Mouse (Mus musculus) neural tube, embryonic 12.5 days (tissue): ENCODE results near the gene Dok1. TPM values are rescaled to one million over a fixed set of nuclear protein-coding genes. Genes with fewer than 3 reads are reported as not detected.

Source experiments
- ATAC-seq: fragments of 200-750 bp; cut with Nextera tagmentation; 2 replicates; pipeline ENCODE4 v1.8.0; 2017; ENCODE audit warnings: low read depth, mild to moderate bottlenecking, moderate TSS enrichment, moderate library complexity; ENCODE audit not compliant: low FRiP score
- H3K27ac ChIP-seq: fragments of 300-500 bp; sonication (generic); 2 replicates; pipeline ENCODE4 v1.5.1; 2016
- H3K27me3 ChIP-seq: fragments of 300-500 bp; sonication (generic); replicated peaks from 2 replicates; pipeline ENCODE4 v1.6.1; 2016; ENCODE audit warnings: mild to moderate bottlenecking
- H3K36me3 ChIP-seq: fragments of 300-500 bp; sonication (generic); 2 replicates; pipeline ENCODE4 v1.6.1; 2016; ENCODE audit warnings: mild to moderate bottlenecking
- H3K4me1 ChIP-seq: fragments of 300-500 bp; sonication (generic); 2 replicates; pipeline ENCODE4 v1.6.1; 2016
- H3K4me2 ChIP-seq: fragments of 300-500 bp; sonication (generic); replicated peaks from 2 replicates; pipeline ENCODE4 v1.6.1; 2016; ENCODE audit warnings: mild to moderate bottlenecking
- H3K4me3 ChIP-seq: fragments of 300-500 bp; sonication (generic); 2 replicates; pipeline ENCODE4 v1.5.1; 2016
- H3K9ac ChIP-seq: fragments of 300-500 bp; sonication (generic); 2 replicates; pipeline ENCODE4 v1.6.1; 2016; ENCODE audit warnings: mild to moderate bottlenecking
- H3K9me3 ChIP-seq: fragments of 300-500 bp; sonication (generic); 2 replicates; pipeline ENCODE4 v1.6.1; 2016; ENCODE audit warnings: mild to moderate bottlenecking
- WGBS: fragments of 180-500 bp; shearing (Covaris S2); methylation state at CpG from one replicate; pipeline ENCODE4 v1.1.7; 2016; 5-methylcytosine and 5-hydroxymethylcytosine counted together
- polyA plus RNA-seq: library from polyadenylated mRNA; unstranded; fragments of >200 nt; fragmentation: Nextera tagmentation; extraction: Ambion mirVana; gene quantifications from 2 replicates; pipeline ENCODE4 v1.2.1, GENCODE M21; 2016

Dok1 gene
- polyA plus RNA-seq = 5.8 and 6.5 TPM in 2 replicates

DNA sequence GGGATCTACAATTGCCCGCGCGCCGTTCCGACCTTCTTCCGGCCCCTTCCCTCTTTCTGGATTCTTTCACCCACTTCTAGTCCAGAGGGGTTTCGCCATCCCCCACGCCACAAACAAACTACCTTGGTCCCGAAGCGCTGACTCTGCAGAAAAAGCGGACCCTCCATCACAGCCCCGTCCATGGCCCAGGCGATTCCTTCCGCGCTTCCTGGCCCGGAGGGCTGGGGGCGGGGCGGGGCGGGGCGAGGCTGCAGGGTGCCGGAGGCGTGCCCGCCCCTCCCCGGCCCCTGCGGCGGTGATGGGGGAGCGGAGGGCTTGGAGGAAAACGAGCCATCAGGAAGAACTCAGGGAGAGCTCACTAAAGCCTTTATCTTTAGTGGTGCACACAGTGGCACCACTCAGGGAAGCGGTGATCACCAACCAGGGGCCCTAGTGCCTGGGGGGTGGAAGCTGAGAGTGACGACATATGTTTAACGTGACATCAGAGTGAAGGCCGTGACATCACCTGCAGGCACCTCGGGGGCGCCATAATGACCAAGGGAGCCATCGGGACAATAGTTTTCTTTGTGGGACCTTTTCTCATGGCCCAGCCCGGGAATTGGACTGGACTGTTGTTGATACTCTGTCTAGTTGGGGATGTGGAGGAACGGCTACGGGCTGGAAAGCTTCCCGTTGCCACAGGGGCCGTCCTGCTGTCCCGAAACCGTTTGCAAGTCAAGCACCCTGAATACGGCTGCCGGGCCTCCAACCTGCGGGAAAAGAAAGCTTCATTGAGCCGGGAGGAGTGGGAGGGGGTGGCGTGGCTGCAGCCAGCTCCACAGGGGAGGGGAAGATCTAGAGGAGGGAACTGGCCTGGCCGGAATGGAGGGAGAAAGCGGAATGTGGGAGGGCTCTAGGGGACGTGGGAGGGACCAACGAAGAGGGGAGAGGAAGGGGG, at the start of gene Dok1, which contains the start of gene Loxl3:
TSS of gene Dok1 (minus strand) at position 223 of the 937 bp plus-strand sequence.
TSS of gene Loxl3 (plus strand) at position 925 of the 937 bp plus-strand sequence.
- no peaks in the 10 kb centered on the region for H3K9me3 ChIP-seq
- peak within 1 kb of the TSS; percentile 33 for H3K9ac ChIP-seq
- WGBS = under 1% methylated on average over 51 of the region's 51 CpGs
- peaks cover 44% of the 10 kb centered on the region for H3K27me3 ChIP-seq
- H3K27ac ChIP-seq = no peak within 1 kb of the TSS; the same call in 1 of the 2 replicates
- peak; percentile 79 for ATAC-seq
- peaks cover 34% of the 10 kb centered on the region for H3K4me1 ChIP-seq
- peak within 1 kb of the TSS; percentile 85 for H3K4me2 ChIP-seq
- H3K36me3 ChIP-seq = no peaks in the 10 kb centered on the region
- H3K4me3 ChIP-seq = peak within 1 kb of the TSS; percentile 48

DNA sequence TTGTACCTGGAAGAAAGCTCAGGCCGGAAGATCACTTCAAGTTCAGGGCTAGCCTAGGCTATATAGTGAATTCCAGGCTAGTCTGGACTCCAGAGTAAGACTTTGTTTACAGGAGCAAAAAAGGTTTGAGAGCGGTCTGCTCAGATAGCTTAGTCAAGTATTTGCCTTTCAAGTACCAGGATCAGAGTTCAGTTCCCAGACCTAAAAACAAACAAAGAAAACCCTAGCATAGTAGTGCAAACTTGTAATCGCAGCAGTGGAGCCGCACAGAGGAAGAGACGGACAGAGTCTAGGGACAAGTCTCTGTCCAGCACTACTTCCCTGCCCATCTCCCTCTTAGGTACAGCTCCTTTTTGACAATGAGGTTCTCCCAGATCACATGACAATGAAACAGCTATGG, 46.9 kb upstream of the Dok1 start:
- Histone ChIP-seq H3K4me1 (peaks cover 22% of the 10 kb centered on the region), H3K27me3 (peaks cover 43% of the 10 kb centered on the region), H3K4me3 (no peak overlapping the region), H3K9ac (no peak overlapping the region), H3K36me3 (peaks cover 12% of the 10 kb centered on the region), H3K27ac (no peak overlapping the region), H3K4me2 (no peak overlapping the region), H3K9me3 (no peaks in the 10 kb centered on the region)
- 96% methylated on average over 5 of the region's 5 CpGs for WGBS
- ATAC-seq = no peak

DNA sequence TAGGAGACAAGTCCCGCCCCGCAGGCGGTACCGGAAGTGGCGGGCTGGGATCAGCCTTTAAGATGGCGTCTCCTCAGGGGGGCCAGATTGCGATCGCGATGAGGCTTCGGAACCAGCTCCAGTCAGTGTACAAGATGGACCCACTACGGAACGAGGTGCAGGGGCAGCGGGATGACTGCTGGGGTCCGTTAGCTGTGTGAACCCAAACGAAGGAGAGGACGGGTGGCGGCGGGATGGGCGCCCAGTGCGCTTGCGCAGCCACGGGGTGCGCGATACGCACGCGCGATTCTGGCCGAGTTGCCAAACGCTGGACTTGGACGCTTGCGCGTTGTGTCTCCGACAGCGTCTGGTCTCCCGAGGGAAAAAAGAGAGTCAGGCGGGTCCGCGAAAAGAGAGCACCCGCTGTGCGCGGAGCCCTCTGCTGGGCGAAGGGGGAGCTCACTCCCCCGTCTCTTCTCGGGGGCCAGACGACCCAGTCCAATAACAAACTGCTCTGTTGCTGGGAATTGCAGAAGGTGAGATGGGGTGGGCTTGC, 45.1 kb upstream of the Dok1 start:
- peak overlapping the region; percentile 77; the same call in 1 of the 2 replicates for H3K27ac ChIP-seq
- H3K9ac ChIP-seq = peak overlapping the region; percentile 75
- H3K4me3 ChIP-seq = peak overlapping the region; percentile 74
- under 1% methylated on average over 46 of the region's 46 CpGs for WGBS
- peaks cover 18% of the 10 kb centered on the region for H3K4me1 ChIP-seq
- no peaks in the 10 kb centered on the region for H3K9me3 ChIP-seq
- peak; percentile 93 for ATAC-seq
- H3K27me3 ChIP-seq = peaks cover 40% of the 10 kb centered on the region
- H3K4me2 ChIP-seq = peak overlapping the region; percentile 96
- peaks cover 12% of the 10 kb centered on the region for H3K36me3 ChIP-seq

DNA sequence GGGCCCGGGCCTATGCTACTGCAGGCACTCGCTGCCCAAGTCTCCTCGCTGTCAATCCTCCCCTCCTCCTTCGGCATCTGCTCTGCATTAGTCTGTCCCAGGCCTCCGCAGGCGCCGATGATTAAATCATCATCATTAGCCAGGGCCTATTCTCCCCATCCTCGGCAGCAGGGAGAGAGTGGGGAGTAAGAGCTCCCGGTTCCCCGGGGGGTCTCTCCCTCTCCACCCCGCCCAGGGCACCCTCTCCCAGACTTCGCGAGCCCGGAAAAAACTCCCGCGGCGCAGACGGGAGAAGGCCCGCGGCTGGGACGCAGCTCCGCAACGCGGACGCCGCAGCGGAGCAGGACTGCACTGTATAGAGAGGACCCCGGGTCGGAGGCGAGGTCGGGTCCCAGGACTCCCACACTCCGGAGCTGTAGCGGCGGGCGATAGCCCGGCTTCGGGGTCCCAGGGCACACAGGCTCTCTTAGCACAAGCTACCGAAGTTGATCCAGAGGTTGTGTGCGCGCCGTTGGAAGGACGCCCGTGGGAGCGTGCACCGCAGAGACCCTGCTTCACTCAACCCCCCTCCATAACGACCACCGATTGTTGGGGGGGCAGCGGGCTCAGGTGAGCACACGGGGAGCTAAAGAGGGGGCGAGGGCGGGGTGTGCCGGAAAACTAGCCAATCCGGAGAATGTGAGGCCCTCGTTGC, 44.5 kb upstream of the Dok1 start, which contains the start of gene Pcgf1:
TSS of gene Pcgf1 (plus strand) at position 240 of the 694 bp plus-strand sequence.
- WGBS = under 1% methylated on average over 54 of the region's 54 CpGs
- Histone ChIP-seq H3K9me3 (no peaks in the 10 kb centered on the region), H3K27me3 (peaks cover 40% of the 10 kb centered on the region), H3K4me2 (peak within 1 kb of the TSS; percentile 96), H3K36me3 (peaks cover 12% of the 10 kb centered on the region), H3K4me1 (peaks cover 18% of the 10 kb centered on the region), H3K9ac (peak within 1 kb of the TSS; percentile 75), H3K4me3 (peak within 1 kb of the TSS; percentile 74), H3K27ac (peak within 1 kb of the TSS; percentile 77)
- ATAC-seq = peak; percentile 84

DNA sequence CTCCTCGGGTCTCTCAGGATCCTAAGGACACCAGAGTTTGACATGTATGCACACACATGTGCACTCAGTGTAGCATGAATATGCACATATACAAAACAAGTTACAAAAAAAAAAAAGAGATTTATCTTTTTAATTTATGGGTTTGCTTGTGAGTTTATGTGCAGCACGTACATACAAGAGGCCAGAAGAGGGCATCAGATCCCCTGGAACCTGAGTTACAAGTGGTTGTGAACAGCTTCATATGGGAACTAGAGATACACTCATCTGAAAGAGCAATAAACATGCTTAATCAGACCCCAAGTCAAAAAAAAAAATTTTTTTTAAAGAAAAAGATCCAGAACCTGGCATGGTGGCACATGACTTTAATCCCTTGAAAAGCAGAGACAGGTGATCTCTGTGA, 41.7 kb upstream of the Dok1 start:
- Histone ChIP-seq H3K9me3 (no peaks in the 10 kb centered on the region), H3K27me3 (peaks cover 59% of the 10 kb centered on the region), H3K36me3 (0 out of 2 replicates have a peak, but pooled peaks cover under 1% of the 10 kb centered on the region), H3K27ac (no peak overlapping the region), H3K4me3 (no peak overlapping the region), H3K9ac (no peak overlapping the region), H3K4me2 (no peak overlapping the region), H3K4me1 (peaks cover 31% of the 10 kb centered on the region)
- no peak for ATAC-seq
- WGBS = 33% methylated on average over 2 of the region's 2 CpGs

DNA sequence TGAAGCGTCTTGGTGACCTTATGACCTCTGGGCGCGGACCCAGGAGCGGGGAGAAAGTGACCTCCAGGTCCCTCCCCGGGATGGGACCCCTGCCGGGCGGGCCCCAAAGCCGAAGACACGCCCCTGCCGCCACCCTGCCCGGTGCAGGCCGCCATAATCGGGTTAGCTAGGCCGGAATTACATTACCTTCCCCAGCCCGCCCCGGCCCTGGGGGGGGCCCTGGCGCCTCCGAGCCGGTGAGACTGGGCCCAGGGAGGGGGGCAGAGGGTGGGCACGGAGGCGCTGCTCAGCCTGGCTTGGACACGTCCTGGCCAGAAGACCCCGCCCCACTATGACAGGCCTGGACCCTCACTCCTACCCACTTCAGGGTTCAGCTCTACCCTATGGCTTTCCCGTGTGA, 37.9 kb upstream of the Dok1 start:
- H3K27me3 ChIP-seq = peaks cover 92% of the 10 kb centered on the region
- no peak overlapping the region; the same call in 1 of the 2 replicates for H3K27ac ChIP-seq
- no peaks in the 10 kb centered on the region for H3K9me3 ChIP-seq
- H3K4me3 ChIP-seq = peak overlapping the region; percentile 8
- 0 out of 2 replicates have a peak overlapping the region, but pooled peaks have one; percentile 0 for H3K9ac ChIP-seq
- ATAC-seq = no peak
- WGBS = 2% methylated on average over 24 of the region's 24 CpGs
- peaks cover 24% of the 10 kb centered on the region for H3K4me1 ChIP-seq
- no peaks in the 10 kb centered on the region for H3K36me3 ChIP-seq
- peak overlapping the region; percentile 49 for H3K4me2 ChIP-seq

DNA sequence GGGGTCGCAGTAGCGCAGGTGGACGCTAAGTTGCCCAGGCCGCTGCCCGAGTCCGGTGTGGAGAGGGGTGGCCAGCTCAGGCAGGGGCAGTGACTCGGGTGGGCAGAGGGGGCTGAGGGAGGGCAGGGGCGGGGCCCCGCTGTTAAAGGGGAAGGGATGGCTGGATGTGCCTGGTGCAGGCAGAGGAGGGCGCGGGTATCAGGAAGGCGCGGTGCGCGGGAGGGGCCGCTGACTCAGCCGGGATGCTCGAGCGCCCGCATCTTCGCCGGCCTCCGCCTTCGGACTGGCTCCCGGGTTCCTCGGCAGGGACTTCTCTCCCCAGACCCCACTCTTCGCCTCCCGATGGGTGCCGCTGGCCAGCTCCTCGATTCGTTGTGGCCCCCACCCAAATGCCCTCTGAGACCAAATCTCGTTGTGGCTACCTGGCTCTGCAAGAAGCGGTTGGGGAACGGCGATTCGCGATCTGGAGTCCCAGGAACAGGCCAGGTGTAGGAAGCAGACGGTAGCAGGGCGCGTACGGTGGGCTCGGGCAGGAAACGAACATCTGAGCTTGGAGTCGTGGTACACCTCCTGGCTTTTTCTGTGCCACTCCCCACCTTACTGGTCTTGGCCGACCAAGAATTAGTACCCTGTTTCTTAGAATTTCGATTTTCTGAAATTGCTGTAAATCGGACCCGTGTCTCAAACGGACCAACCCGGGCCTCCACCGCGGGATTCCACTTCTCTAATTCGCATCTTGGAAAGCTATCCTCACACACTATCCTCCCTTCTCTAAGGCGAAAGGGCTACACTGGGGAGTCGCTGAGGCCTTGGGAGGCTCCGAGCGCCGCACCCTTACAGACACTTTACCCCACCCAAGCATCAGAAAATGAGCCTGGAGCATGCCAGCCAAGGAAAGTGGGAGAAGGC, 37.3 kb upstream of the Dok1 start:
- Histone ChIP-seq H3K9ac (peak overlapping the region; percentile 50), H3K4me3 (peak overlapping the region; percentile 33), H3K4me2 (peak overlapping the region; percentile 49), H3K9me3 (no peaks in the 10 kb centered on the region), H3K36me3 (no peaks in the 10 kb centered on the region), H3K27ac (peak overlapping the region; percentile 37; the same call in 1 of the 2 replicates), H3K4me1 (peaks cover 24% of the 10 kb centered on the region), H3K27me3 (peaks cover 93% of the 10 kb centered on the region)
- 0 out of 2 replicates have a peak, but pooled peaks have one; percentile 11 for ATAC-seq
- under 1% methylated on average over 58 of the region's 58 CpGs for WGBS

DNA sequence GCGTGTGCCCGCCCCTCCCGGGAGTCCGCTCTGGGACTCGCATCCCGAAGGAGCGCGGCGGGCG, 36.8 kb upstream of the Dok1 start, which contains the start of gene Tlx2:
TSS of gene Tlx2 (minus strand) at position 47 of the 64 bp plus-strand sequence.
- ATAC-seq = no peak
- peaks cover 24% of the 10 kb centered on the region for H3K4me1 ChIP-seq
- 3% methylated on average over 10 of the region's 10 CpGs for WGBS

DNA sequence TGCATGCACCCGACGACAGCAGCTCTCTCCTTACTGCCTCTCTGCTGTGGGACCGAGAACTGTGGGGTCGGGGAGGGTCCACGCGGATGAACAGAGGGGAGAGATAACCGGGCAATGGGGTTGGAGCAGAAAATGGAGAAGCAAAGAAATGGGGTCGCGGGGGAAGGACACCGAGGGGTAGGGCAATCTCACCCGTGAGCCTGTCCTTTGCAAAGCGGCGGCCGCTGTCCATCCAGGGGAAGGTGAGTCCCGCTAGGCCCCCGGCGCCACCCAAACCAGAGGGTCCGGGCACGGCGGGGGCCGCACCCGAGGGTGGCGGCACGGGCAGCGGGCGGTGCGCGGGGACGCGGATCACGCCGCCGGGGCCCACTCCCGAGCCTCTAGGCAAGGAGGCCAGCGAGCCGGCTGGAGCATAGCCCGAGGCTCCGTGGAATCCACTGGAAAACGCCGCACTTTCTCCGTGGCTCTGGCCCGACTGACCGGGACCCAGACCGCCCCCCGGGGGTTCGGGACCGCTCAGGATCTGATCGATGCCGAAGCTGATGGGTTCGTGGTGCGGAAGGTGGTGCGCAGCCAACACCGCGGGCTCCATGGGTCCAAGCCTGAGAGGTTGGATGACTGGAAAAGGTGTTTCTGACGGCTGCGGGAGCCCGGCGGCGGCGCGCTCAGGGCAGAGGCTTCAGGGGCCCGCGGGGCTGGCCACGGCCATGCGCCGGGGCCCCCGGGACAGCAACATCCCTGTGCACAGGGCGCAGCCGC, 36.4 kb upstream of the Dok1 start:
- 1% methylated on average over 69 of the region's 69 CpGs for WGBS
- H3K27me3 ChIP-seq = peaks cover 97% of the 10 kb centered on the region
- H3K36me3 ChIP-seq = no peaks in the 10 kb centered on the region
- peak overlapping the region; percentile 33 for H3K4me3 ChIP-seq
- H3K4me2 ChIP-seq = peak overlapping the region; percentile 49
- H3K27ac ChIP-seq = peak overlapping the region; percentile 37; the same call in 1 of the 2 replicates
- H3K9ac ChIP-seq = peak overlapping the region; percentile 50
- peaks cover 24% of the 10 kb centered on the region for H3K4me1 ChIP-seq
- 0 out of 2 replicates have a peak, but pooled peaks have one; percentile 30 for ATAC-seq
- H3K9me3 ChIP-seq = no peaks in the 10 kb centered on the region

More for the DNA sequence above, 36.8 kb upstream of the Dok1 start, which contains the start of gene Tlx2:
- H3K9ac ChIP-seq = peak within 1 kb of the TSS; percentile 50
- H3K4me3 ChIP-seq = peak within 1 kb of the TSS; percentile 33
- H3K36me3 ChIP-seq = no peaks in the 10 kb centered on the region
- H3K27me3 ChIP-seq = peaks cover 96% of the 10 kb centered on the region
- peak within 1 kb of the TSS; percentile 49 for H3K4me2 ChIP-seq
- peak within 1 kb of the TSS; percentile 37; the same call in 1 of the 2 replicates for H3K27ac ChIP-seq
- no peaks in the 10 kb centered on the region for H3K9me3 ChIP-seq

DNA sequence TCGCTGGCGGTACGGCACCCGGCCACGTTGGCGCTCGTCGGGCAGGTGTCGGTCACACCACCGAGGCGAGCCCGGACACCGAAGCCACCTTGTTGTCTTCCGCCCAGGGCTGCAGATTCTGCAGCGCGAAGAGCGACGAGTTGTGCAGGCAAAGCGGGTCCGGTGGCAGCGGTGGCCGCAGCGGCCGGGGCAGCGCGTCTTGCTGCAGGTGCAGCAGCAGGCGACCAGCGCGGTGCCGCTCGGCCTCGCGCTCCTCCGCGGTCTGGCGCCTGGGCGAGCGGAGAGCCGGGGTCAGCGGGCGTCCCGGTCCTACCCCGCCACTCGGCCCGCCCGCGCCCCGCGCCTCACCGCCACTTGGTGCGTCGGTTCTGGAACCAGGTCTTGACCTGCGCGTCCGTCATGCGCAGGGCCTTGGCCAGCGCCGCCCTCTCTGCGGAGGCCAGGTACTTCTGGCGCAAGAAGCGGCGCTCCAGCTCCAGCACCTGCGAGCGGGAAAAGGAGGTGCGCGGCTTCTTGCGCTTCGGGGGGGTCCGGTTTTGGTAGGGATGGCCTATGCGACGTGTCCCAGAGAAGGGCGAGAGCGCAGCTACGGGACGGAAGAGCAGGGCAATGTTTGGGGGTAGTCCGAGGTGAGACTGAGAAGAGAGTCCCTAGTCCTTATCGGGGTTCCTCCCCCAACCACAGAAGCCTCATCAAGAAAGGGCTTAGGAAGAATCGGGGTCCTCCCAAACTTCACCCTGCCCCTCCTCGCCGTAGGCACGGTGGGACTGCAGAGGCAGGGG, 35.6 kb upstream of the Dok1 start:
- Histone ChIP-seq H3K27ac (no peak overlapping the region), H3K4me3 (peak overlapping the region; percentile 33), H3K9ac (peak overlapping the region; percentile 50), H3K27me3 (peaks cover 98% of the 10 kb centered on the region), H3K36me3 (no peaks in the 10 kb centered on the region), H3K4me2 (peak overlapping the region; percentile 49), H3K9me3 (no peaks in the 10 kb centered on the region), H3K4me1 (peaks cover 24% of the 10 kb centered on the region)
- under 1% methylated on average over 81 of the region's 81 CpGs for WGBS
- ATAC-seq = no peak
